Mouse (Mus musculus): ENCODE results near the gene Gm6793. TPM values are rescaled to one million over a fixed set of nuclear protein-coding genes. Genes with fewer than 3 reads are reported as not detected.

Gene Gm6793
- total RNA-seq, 1 experiment, result not detected

DNA sequence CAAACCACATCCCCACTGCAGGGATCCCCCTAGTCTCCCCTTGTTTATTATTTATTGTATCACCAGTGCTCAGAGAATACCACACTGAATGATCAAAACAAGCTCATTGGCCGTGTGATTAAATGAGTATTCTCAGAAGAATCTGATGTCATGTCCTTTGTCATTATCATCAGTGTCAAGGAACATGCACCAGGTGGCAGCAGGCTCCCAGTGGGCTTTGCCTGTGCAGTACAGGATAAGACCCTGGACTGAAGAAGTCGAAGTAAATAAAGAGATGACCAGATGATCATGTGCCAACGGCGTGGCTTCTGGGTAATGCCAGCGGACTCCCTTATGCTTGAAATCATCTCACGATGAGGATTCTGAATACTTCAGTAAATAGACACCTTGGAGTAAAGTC lies 33.5 kb upstream of the Gm6793 start:
- Histone ChIP-seq H3K9me3 (ENCODE audit: control insufficient read depth, insufficient read depth, low read depth, low read length) (no peaks in the 10 kb centered on the region), H3K4me3 (ENCODE audit: insufficient read depth in 1 of 2, low read depth in 1 of 2, low read length in 2 of 2, poor library complexity in 1 of 2, severe bottlenecking in 1 of 2) (no peak overlapping the region), H3K27ac (ENCODE audit: insufficient read depth, low read depth, low read length, poor library complexity, severe bottlenecking) (no peak overlapping the region), H3K36me3 (ENCODE audit: control insufficient read depth, insufficient read depth, low read length, poor library complexity, severe bottlenecking) (no peaks in the 10 kb centered on the region), H3K9ac (ENCODE audit: insufficient read depth, low read depth, low read length, poor library complexity, severe bottlenecking) (no peak overlapping the region), H3K4me1 (ENCODE audit: control insufficient read depth in 2 of 2, insufficient read depth in 2 of 2, low read length in 2 of 2, poor library complexity in 1 of 2) (no peaks in the 10 kb centered on the region)
- no peak for DNase-seq (ENCODE audit: low read depth, low spot score)
- TF ChIP-seq ZC3H11A (IDR thresholded peaks at IDR 0.05; ENCODE audit: borderline replicate concordance, low read depth, low read length) (no peak), CHD2 (IDR thresholded peaks at IDR 0.05; ENCODE audit: low read depth, low read length) (no peak), ZNF384 (IDR thresholded peaks at IDR 0.05; ENCODE audit: low read depth, low read length) (no peak), MAFK (IDR thresholded peaks at IDR 0.05; ENCODE audit: insufficient read depth, low read depth, low read length) (no peak), HCFC1 (IDR thresholded peaks at IDR 0.05; ENCODE audit: borderline replicate concordance, insufficient read depth, low read length) (no peak)
- in situ Hi-C loops (cut with MboI; ENCODE audit: low sequenced_read_pairs in 2 of 2, unreplicated experiment in 2 of 2), result no loop called here

GRCm38 (mm10) chr8:112045896-112046295 lies 31.1 kb upstream of the Gm6793 start:
- Histone ChIP-seq H3K36me3 (ENCODE audit: control insufficient read depth, insufficient read depth, low read length, poor library complexity, severe bottlenecking) (no peaks in the 10 kb centered on the region), H3K9ac (ENCODE audit: insufficient read depth, low read depth, low read length, poor library complexity, severe bottlenecking) (no peak overlapping the region), H3K4me1 (ENCODE audit: control insufficient read depth in 2 of 2, insufficient read depth in 2 of 2, low read length in 2 of 2, poor library complexity in 1 of 2) (no peaks in the 10 kb centered on the region), H3K27ac (ENCODE audit: insufficient read depth, low read depth, low read length, poor library complexity, severe bottlenecking) (no peak overlapping the region), H3K9me3 (ENCODE audit: control insufficient read depth, insufficient read depth, low read depth, low read length) (no peaks in the 10 kb centered on the region), H3K4me3 (ENCODE audit: insufficient read depth in 1 of 2, low read depth in 1 of 2, low read length in 2 of 2, poor library complexity in 1 of 2, severe bottlenecking in 1 of 2) (no peak overlapping the region)
- TF ChIP-seq MAFK (IDR thresholded peaks at IDR 0.05; ENCODE audit: insufficient read depth, low read depth, low read length), result no peak
- DNase-seq (ENCODE audit: low read depth, low spot score), result peak; percentile 86
- in situ Hi-C loops (cut with MboI; ENCODE audit: low sequenced_read_pairs in 2 of 2, unreplicated experiment in 2 of 2), result no loop called here

DNA sequence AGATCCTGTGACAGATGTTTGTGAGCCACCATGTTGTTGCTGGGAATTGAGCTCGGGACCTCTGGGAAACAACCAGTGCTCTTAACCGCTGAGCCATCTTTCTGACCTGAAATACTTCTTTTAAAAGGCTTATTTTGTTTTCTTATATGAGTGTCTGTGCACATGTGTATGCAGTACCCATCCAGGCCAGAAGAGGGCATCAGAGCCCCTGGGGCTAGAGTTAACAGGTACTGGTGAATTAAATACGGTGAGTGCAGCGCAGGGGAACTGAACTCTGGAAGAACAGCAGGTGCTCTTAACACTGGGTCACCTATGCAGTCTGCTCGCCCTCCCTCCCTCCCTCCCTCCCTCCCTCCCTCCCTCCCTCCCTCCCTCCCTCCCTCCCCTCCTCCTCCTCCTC lies 30.3 kb upstream of the Gm6793 start:
- in situ Hi-C loops (cut with MboI; ENCODE audit: low sequenced_read_pairs in 2 of 2, unreplicated experiment in 2 of 2), result no loop called here
- no peak overlapping the region for H3K9ac ChIP-seq (ENCODE audit: insufficient read depth, low read depth, low read length, poor library complexity, severe bottlenecking)
- no peak for DNase-seq (ENCODE audit: low read depth, low spot score)

GRCm38 (mm10) chr8:112037521-112037920 lies 22.7 kb upstream of the Gm6793 start:
- H3K9ac ChIP-seq (ENCODE audit: insufficient read depth, low read depth, low read length, poor library complexity, severe bottlenecking), result 0 out of 2 replicates have a peak overlapping the region, but pooled peaks have one; percentile 14
- no peaks in the 10 kb centered on the region for H3K9me3 ChIP-seq (ENCODE audit: control insufficient read depth, insufficient read depth, low read depth, low read length)
- no peak for DNase-seq (ENCODE audit: low read depth, low spot score)
- no peaks in the 10 kb centered on the region for H3K36me3 ChIP-seq (ENCODE audit: control insufficient read depth, insufficient read depth, low read length, poor library complexity, severe bottlenecking)
- H3K27ac ChIP-seq (ENCODE audit: insufficient read depth, low read depth, low read length, poor library complexity, severe bottlenecking), result no peak overlapping the region
- H3K4me3 ChIP-seq (ENCODE audit: insufficient read depth in 1 of 2, low read depth in 1 of 2, low read length in 2 of 2, poor library complexity in 1 of 2, severe bottlenecking in 1 of 2), result peak overlapping the region; percentile 3 to 31; a peak in 2 of 4 replicates
- peaks cover 0 to 2% of the 10 kb centered on the region in 2 experiments; a peak in 2 of 4 replicates for H3K4me1 ChIP-seq (ENCODE audit: control insufficient read depth in 2 of 2, insufficient read depth in 2 of 2, low read length in 2 of 2, poor library complexity in 1 of 2)
- in situ Hi-C loops (cut with MboI; ENCODE audit: low sequenced_read_pairs in 2 of 2, unreplicated experiment in 2 of 2), result no loop called here
- TF ChIP-seq MAFK (IDR thresholded peaks at IDR 0.05; ENCODE audit: insufficient read depth, low read depth, low read length) (no peak), ZNF384 (IDR thresholded peaks at IDR 0.05; ENCODE audit: low read depth, low read length) (no peak), HCFC1 (IDR thresholded peaks at IDR 0.05; ENCODE audit: borderline replicate concordance, insufficient read depth, low read length) (no peak)

More for the DNA sequence above, 30.3 kb upstream of the Gm6793 start:
- Histone ChIP-seq H3K4me3 (ENCODE audit: insufficient read depth in 1 of 2, low read depth in 1 of 2, low read length in 2 of 2, poor library complexity in 1 of 2, severe bottlenecking in 1 of 2) (no peak overlapping the region), H3K27ac (ENCODE audit: insufficient read depth, low read depth, low read length, poor library complexity, severe bottlenecking) (no peak overlapping the region), H3K36me3 (ENCODE audit: control insufficient read depth, insufficient read depth, low read length, poor library complexity, severe bottlenecking) (no peaks in the 10 kb centered on the region), H3K4me1 (ENCODE audit: control insufficient read depth in 2 of 2, insufficient read depth in 2 of 2, low read length in 2 of 2, poor library complexity in 1 of 2) (no peaks in the 10 kb centered on the region), H3K9me3 (ENCODE audit: control insufficient read depth, insufficient read depth, low read depth, low read length) (no peaks in the 10 kb centered on the region)
- no peak for TF ChIP-seq ZC3H11A (IDR thresholded peaks at IDR 0.05; ENCODE audit: borderline replicate concordance, low read depth, low read length)
- no peak for TF ChIP-seq CHD2 (IDR thresholded peaks at IDR 0.05; ENCODE audit: low read depth, low read length)
- TF ChIP-seq HCFC1 (IDR thresholded peaks at IDR 0.05; ENCODE audit: borderline replicate concordance, insufficient read depth, low read length), result no peak
- TF ChIP-seq MAFK (IDR thresholded peaks at IDR 0.05; ENCODE audit: insufficient read depth, low read depth, low read length), result no peak
- no peak for TF ChIP-seq ZNF384 (IDR thresholded peaks at IDR 0.05; ENCODE audit: low read depth, low read length)

DNA sequence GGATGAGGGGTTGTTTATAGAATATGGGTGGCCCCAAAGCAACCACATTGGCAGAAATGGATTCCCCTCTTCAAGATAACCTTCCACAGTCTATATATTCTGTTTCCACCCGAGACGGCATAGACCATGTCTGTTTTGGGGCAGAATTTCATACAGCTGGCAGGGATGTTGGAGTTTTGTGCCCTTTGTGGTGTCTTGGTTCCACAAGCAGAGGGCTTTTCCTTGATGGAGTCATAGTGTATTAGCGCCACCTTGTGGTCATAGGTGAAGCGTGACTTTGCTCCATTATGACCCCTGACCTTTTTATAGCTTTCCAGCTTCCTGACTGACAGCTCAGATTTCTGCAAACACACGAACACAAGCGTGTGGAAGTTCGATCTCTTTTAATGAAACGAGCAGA lies 19.8 kb upstream of the Gm6793 start:
- no peak overlapping the region for H3K9ac ChIP-seq (ENCODE audit: insufficient read depth, low read depth, low read length, poor library complexity, severe bottlenecking)
- DNase-seq (ENCODE audit: low read depth, low spot score), result peak; percentile 77
- no peak for TF ChIP-seq HCFC1 (IDR thresholded peaks at IDR 0.05; ENCODE audit: borderline replicate concordance, insufficient read depth, low read length)
- peak; percentile 83 for TF ChIP-seq ZC3H11A (IDR thresholded peaks at IDR 0.05; ENCODE audit: borderline replicate concordance, low read depth, low read length)
- TF ChIP-seq CHD2 (IDR thresholded peaks at IDR 0.05; ENCODE audit: low read depth, low read length), result 0 out of 2 replicates have a peak, but pooled peaks have one; percentile 57
- TF ChIP-seq ZNF384 (IDR thresholded peaks at IDR 0.05; ENCODE audit: low read depth, low read length), result peak; percentile 45; the same call in 1 of the 2 replicates
- TF ChIP-seq MAFK (IDR thresholded peaks at IDR 0.05; ENCODE audit: insufficient read depth, low read depth, low read length), result 0 out of 2 replicates have a peak, but pooled peaks have one; percentile 29
- H3K9me3 ChIP-seq (ENCODE audit: control insufficient read depth, insufficient read depth, low read depth, low read length), result no peaks in the 10 kb centered on the region
- in situ Hi-C loops (cut with MboI; ENCODE audit: low sequenced_read_pairs in 2 of 2, unreplicated experiment in 2 of 2), result no loop called here
- H3K4me3 ChIP-seq (ENCODE audit: insufficient read depth in 1 of 2, low read depth in 1 of 2, low read length in 2 of 2, poor library complexity in 1 of 2, severe bottlenecking in 1 of 2), result no peak overlapping the region
- no peaks in the 10 kb centered on the region for H3K36me3 ChIP-seq (ENCODE audit: control insufficient read depth, insufficient read depth, low read length, poor library complexity, severe bottlenecking)
- peaks cover 2 to 7% of the 10 kb centered on the region in 2 experiments; a peak in 3 of 4 replicates for H3K4me1 ChIP-seq (ENCODE audit: control insufficient read depth in 2 of 2, insufficient read depth in 2 of 2, low read length in 2 of 2, poor library complexity in 1 of 2)
- H3K27ac ChIP-seq (ENCODE audit: insufficient read depth, low read depth, low read length, poor library complexity, severe bottlenecking), result no peak overlapping the region

All from ES-E14 (cell line).